Mouse (Mus musculus) forebrain, embryonic 15.5 days (tissue): ENCODE measurements around the gene Hcls1. TPM values are rescaled to one million over a fixed set of nuclear protein-coding genes. Genes with fewer than 3 reads are reported as not detected.

ENCODE experiments used
- ATAC-seq: fragments of 200-750 bp; cut with Nextera tagmentation; replicated peaks from 2 replicates; pipeline ENCODE4 v1.8.0; 2017; ENCODE audit warnings: mild to moderate bottlenecking, moderate TSS enrichment, moderate library complexity
- H3K27ac ChIP-seq: fragments of 300-500 bp; sonication (generic); replicated peaks from 2 replicates; pipeline ENCODE4 v1.5.1; 2015; ENCODE audit warnings: mild to moderate bottlenecking, inconsistent platforms
- H3K27me3 ChIP-seq: fragments of 300-500 bp; sonication (generic); 2 replicates; pipeline ENCODE4 v1.6.1; 2015; ENCODE audit warnings: inconsistent platforms
- H3K36me3 ChIP-seq: fragments of 300-500 bp; sonication (generic); 2 replicates; pipeline ENCODE4 v1.6.1; 2015; ENCODE audit warnings: mild to moderate bottlenecking, inconsistent platforms
- H3K4me1 ChIP-seq: fragments of 300-500 bp; sonication (generic); 2 replicates; pipeline ENCODE4 v1.6.1; 2015; ENCODE audit warnings: inconsistent platforms
- H3K4me2 ChIP-seq: fragments of 300-500 bp; sonication (generic); replicated peaks from 2 replicates; pipeline ENCODE4 v1.6.1; 2015; ENCODE audit warnings: mild to moderate bottlenecking, inconsistent platforms
- H3K4me3 ChIP-seq: fragments of 300-500 bp; sonication (generic); 2 replicates; pipeline ENCODE4 v1.5.1; 2015; ENCODE audit warnings: mild to moderate bottlenecking, inconsistent platforms
- H3K9ac ChIP-seq: fragments of 300-500 bp; sonication (generic); replicated peaks from 2 replicates; pipeline ENCODE4 v1.6.1; 2015; ENCODE audit warnings: mild to moderate bottlenecking, inconsistent platforms
- H3K9me3 ChIP-seq: fragments of 300-500 bp; sonication (generic); 2 replicates; pipeline ENCODE4 v1.6.1; 2016; ENCODE audit warnings: inconsistent platforms
- WGBS: fragments of 180-500 bp; shearing (Covaris S2); methylation state at CpG from one replicate; pipeline ENCODE4 v1.1.7; 2015; ENCODE audit warnings: mixed read lengths; 5-methylcytosine and 5-hydroxymethylcytosine counted together
- polyA plus RNA-seq: library from polyadenylated mRNA; unstranded; fragments of >200 nt; fragmentation: Nextera tagmentation; extraction: Ambion mirVana; gene quantifications from 2 replicates; pipeline ENCODE4 v1.2.1, GENCODE M21; 2015

Hcls1 gene
- polyA plus RNA-seq: 2.1 and 2.3 TPM in 2 replicates

- no peak for ATAC-seq
- H3K9ac ChIP-seq: no peak within 1 kb of the TSS
- no peak within 1 kb of the TSS for H3K4me3 ChIP-seq
- H3K27me3 ChIP-seq: no peaks in the 10 kb centered on the region
- no peaks in the 10 kb centered on the region for H3K4me1 ChIP-seq
- no peaks in the 10 kb centered on the region for H3K9me3 ChIP-seq
- peaks cover 21% of the 10 kb centered on the region for H3K36me3 ChIP-seq
- H3K4me2 ChIP-seq: no peak within 1 kb of the TSS
- 78% methylated on average over 7 of the region's 7 CpGs for WGBS
- no peak within 1 kb of the TSS for H3K27ac ChIP-seq
These were observed at the start of gene Hcls1 for GRCm38 (mm10) chr16:36934841-36935620. TSS of gene Hcls1 (plus strand) at chr16:36934983.

- no peak for ATAC-seq
- H3K4me3 ChIP-seq: no peak overlapping the region
- no peaks in the 10 kb centered on the region for H3K27me3 ChIP-seq
- H3K27ac ChIP-seq: no peak overlapping the region
- no peaks in the 10 kb centered on the region for H3K9me3 ChIP-seq
- H3K4me2 ChIP-seq: no peak overlapping the region
- peaks cover 11% of the 10 kb centered on the region for H3K4me1 ChIP-seq
- H3K36me3 ChIP-seq: peaks cover 22% of the 10 kb centered on the region
- H3K9ac ChIP-seq: no peak overlapping the region
- WGBS: 95% methylated on average over 11 of the region's 11 CpGs
These were observed 48.9 kb upstream of the Hcls1 start for GRCm38 (mm10) chr16:36885912-36886311.

GRCm38 (mm10) chr16:36887546-36887945, 47.2 kb upstream of the Hcls1 start:
- H3K4me1 ChIP-seq: peaks cover 11% of the 10 kb centered on the region
- no peaks in the 10 kb centered on the region for H3K9me3 ChIP-seq
- no peak overlapping the region for H3K9ac ChIP-seq
- no peaks in the 10 kb centered on the region for H3K27me3 ChIP-seq
- 83% methylated on average over 5 of the region's 5 CpGs for WGBS
- H3K4me3 ChIP-seq: no peak overlapping the region
- H3K36me3 ChIP-seq: peaks cover 37% of the 10 kb centered on the region
- no peak overlapping the region for H3K4me2 ChIP-seq
- H3K27ac ChIP-seq: no peak overlapping the region
- no peak for ATAC-seq

- Histone ChIP-seq H3K4me1 (no peaks in the 10 kb centered on the region), H3K9ac (no peak overlapping the region), H3K27me3 (no peaks in the 10 kb centered on the region), H3K27ac (no peak overlapping the region), H3K4me2 (no peak overlapping the region), H3K36me3 (peaks cover 58% of the 10 kb centered on the region), H3K4me3 (no peak overlapping the region), H3K9me3 (no peaks in the 10 kb centered on the region)
- 94% methylated on average over 3 of the region's 3 CpGs for WGBS
- ATAC-seq: no peak
These were observed 44.2 kb upstream of the Hcls1 start for GRCm38 (mm10) chr16:36890559-36890958.

- no peak overlapping the region for H3K4me3 ChIP-seq
- H3K4me2 ChIP-seq: no peak overlapping the region
- H3K36me3 ChIP-seq: peaks cover 66% of the 10 kb centered on the region
- 97% methylated on average over 4 of the region's 4 CpGs for WGBS
- no peaks in the 10 kb centered on the region for H3K4me1 ChIP-seq
- H3K27me3 ChIP-seq: no peaks in the 10 kb centered on the region
- H3K27ac ChIP-seq: no peak overlapping the region
- H3K9ac ChIP-seq: no peak overlapping the region
- no peaks in the 10 kb centered on the region for H3K9me3 ChIP-seq
- ATAC-seq: no peak
These were observed 43.4 kb upstream of the Hcls1 start for GRCm38 (mm10) chr16:36891415-36891814.

GRCm38 (mm10) chr16:36893317-36893716, 41.5 kb upstream of the Hcls1 start:
- 89% methylated on average over 10 of the region's 10 CpGs for WGBS
- H3K9me3 ChIP-seq: no peaks in the 10 kb centered on the region

GRCm38 (mm10) chr16:36896712-36897111, 38.1 kb upstream of the Hcls1 start:
- no peak for ATAC-seq
- Histone ChIP-seq H3K4me2 (no peak overlapping the region), H3K36me3 (peaks cover 72% of the 10 kb centered on the region), H3K4me1 (no peaks in the 10 kb centered on the region), H3K9ac (no peak overlapping the region), H3K4me3 (no peak overlapping the region), H3K27me3 (no peaks in the 10 kb centered on the region), H3K9me3 (no peaks in the 10 kb centered on the region), H3K27ac (no peak overlapping the region)
- 95% methylated on average over 6 of the region's 6 CpGs for WGBS

More at GRCm38 (mm10) chr16:36893317-36893716, 41.5 kb upstream of the Hcls1 start:
- no peak overlapping the region for H3K9ac ChIP-seq
- H3K27ac ChIP-seq: no peak overlapping the region
- no peak overlapping the region for H3K4me2 ChIP-seq
- peaks cover 73% of the 10 kb centered on the region for H3K36me3 ChIP-seq
- no peak for ATAC-seq
- no peak overlapping the region for H3K4me3 ChIP-seq
- H3K27me3 ChIP-seq: no peaks in the 10 kb centered on the region
- no peaks in the 10 kb centered on the region for H3K4me1 ChIP-seq

- Histone ChIP-seq H3K4me2 (no peak overlapping the region), H3K9me3 (no peaks in the 10 kb centered on the region), H3K4me1 (no peaks in the 10 kb centered on the region), H3K27ac (no peak overlapping the region), H3K4me3 (no peak overlapping the region), H3K36me3 (peaks cover 55% of the 10 kb centered on the region), H3K9ac (no peak overlapping the region), H3K27me3 (no peaks in the 10 kb centered on the region)
- no peak for ATAC-seq
- WGBS: 93% methylated on average over 5 of the region's 5 CpGs
These were observed 31.6 kb upstream of the Hcls1 start for GRCm38 (mm10) chr16:36903156-36903555.

- 96% methylated on average over 10 of the region's 10 CpGs for WGBS
- H3K27ac ChIP-seq: no peak overlapping the region
- H3K4me3 ChIP-seq: no peak overlapping the region
- no peak overlapping the region for H3K4me2 ChIP-seq
- no peak for ATAC-seq
- H3K9ac ChIP-seq: no peak overlapping the region
- peaks cover 81% of the 10 kb centered on the region for H3K36me3 ChIP-seq
- no peaks in the 10 kb centered on the region for H3K27me3 ChIP-seq
- H3K9me3 ChIP-seq: no peaks in the 10 kb centered on the region
- H3K4me1 ChIP-seq: no peaks in the 10 kb centered on the region
These were observed 22.9 kb upstream of the Hcls1 start for GRCm38 (mm10) chr16:36911909-36912308.

- no peak for ATAC-seq
- no peaks in the 10 kb centered on the region for H3K27me3 ChIP-seq
- H3K4me3 ChIP-seq: no peak overlapping the region
- H3K27ac ChIP-seq: no peak overlapping the region
- no peak overlapping the region for H3K4me2 ChIP-seq
- no peaks in the 10 kb centered on the region for H3K4me1 ChIP-seq
- no peak overlapping the region for H3K9ac ChIP-seq
- H3K36me3 ChIP-seq: peaks cover 80% of the 10 kb centered on the region
- no peaks in the 10 kb centered on the region for H3K9me3 ChIP-seq
- 94% methylated on average over 13 of the region's 13 CpGs for WGBS
These were observed 22.5 kb upstream of the Hcls1 start for GRCm38 (mm10) chr16:36912311-36912710.

GRCm38 (mm10) chr16:36914195-36914594, 20.6 kb upstream of the Hcls1 start:
- no peak overlapping the region for H3K9ac ChIP-seq
- WGBS: 87% methylated on average over 5 of the region's 5 CpGs
- H3K36me3 ChIP-seq: peaks cover 84% of the 10 kb centered on the region
- no peak overlapping the region for H3K4me2 ChIP-seq
- ATAC-seq: no peak
- no peaks in the 10 kb centered on the region for H3K4me1 ChIP-seq
- H3K4me3 ChIP-seq: no peak overlapping the region
- H3K27ac ChIP-seq: no peak overlapping the region
- H3K9me3 ChIP-seq: no peaks in the 10 kb centered on the region
- no peaks in the 10 kb centered on the region for H3K27me3 ChIP-seq

GRCm38 (mm10) chr16:36918505-36918904, 16.3 kb upstream of the Hcls1 start:
- H3K4me2 ChIP-seq: no peak overlapping the region
- no peak overlapping the region for H3K9ac ChIP-seq
- no peaks in the 10 kb centered on the region for H3K9me3 ChIP-seq
- H3K4me3 ChIP-seq: no peak overlapping the region
- no peaks in the 10 kb centered on the region for H3K4me1 ChIP-seq
- H3K27ac ChIP-seq: no peak overlapping the region
- ATAC-seq: no peak
- 93% methylated on average over 10 of the region's 10 CpGs for WGBS
- H3K36me3 ChIP-seq: peaks cover 66% of the 10 kb centered on the region
- no peaks in the 10 kb centered on the region for H3K27me3 ChIP-seq

GRCm38 (mm10) chr16:36920410-36920809, 14.4 kb upstream of the Hcls1 start:
- H3K27ac ChIP-seq: no peak overlapping the region
- 83% methylated on average over 3 of the region's 3 CpGs for WGBS
- H3K4me2 ChIP-seq: no peak overlapping the region
- ATAC-seq: no peak
- no peak overlapping the region for H3K4me3 ChIP-seq
- H3K27me3 ChIP-seq: no peaks in the 10 kb centered on the region
- no peak overlapping the region for H3K9ac ChIP-seq
- no peaks in the 10 kb centered on the region for H3K9me3 ChIP-seq
- peaks cover 57% of the 10 kb centered on the region for H3K36me3 ChIP-seq
- no peaks in the 10 kb centered on the region for H3K4me1 ChIP-seq
